Mouse (Mus musculus): ENCODE measurements around the gene Copa. TPM values are rescaled to one million over a fixed set of nuclear protein-coding genes. Genes with fewer than 3 reads are reported as not detected.

The Copa gene
- total RNA-seq (2021) = 100 to 1,000 TPM; 155 to 162 TPM
- long read RNA-seq, experiment 1, full-length matches to known transcripts = 77 of 113 reads
- long read RNA-seq, experiment 1, partial matches to known transcripts = 27 of 113 reads
- long read RNA-seq, experiment 1, other reads (novel, unspliced or antisense) = 9 of 113 reads
- long read RNA-seq, experiment 2, full-length matches to known transcripts = 86 of 131 reads
- long read RNA-seq, experiment 2, partial matches to known transcripts = 27 of 131 reads
- long read RNA-seq, experiment 2, other reads (novel, unspliced or antisense) = 18 of 131 reads

- DNase-seq (ENCODE audit: low spot score in 2 of 2) = peak; percentile 93
- intact Hi-C loops (cut with DNase I) = loop anchor here (5.0 kb wide), 1 partner anchor 35 kb away; no protein-coding TSS in a partner anchor
Observed at GRCm38 (mm10) chr1:172082101-172082898, at the start of gene Copa, which contains the start of gene Ncstn. Gene Copa (plus strand): TSS chr1:172082529. Gene Ncstn (minus strand): TSS chr1:172082795.

GRCm38 (mm10) chr1:172046410-172046809 is 35.9 kb upstream of the Copa start:
- no peak for DNase-seq (ENCODE audit: low spot score in 2 of 2)
- intact Hi-C loops (cut with DNase I) = loop anchor here (5.0 to 10.0 kb wide), 2 partner anchors 36 to 268 kb away; partner anchors contain the start of genes Copa and Ncstn

DNA sequence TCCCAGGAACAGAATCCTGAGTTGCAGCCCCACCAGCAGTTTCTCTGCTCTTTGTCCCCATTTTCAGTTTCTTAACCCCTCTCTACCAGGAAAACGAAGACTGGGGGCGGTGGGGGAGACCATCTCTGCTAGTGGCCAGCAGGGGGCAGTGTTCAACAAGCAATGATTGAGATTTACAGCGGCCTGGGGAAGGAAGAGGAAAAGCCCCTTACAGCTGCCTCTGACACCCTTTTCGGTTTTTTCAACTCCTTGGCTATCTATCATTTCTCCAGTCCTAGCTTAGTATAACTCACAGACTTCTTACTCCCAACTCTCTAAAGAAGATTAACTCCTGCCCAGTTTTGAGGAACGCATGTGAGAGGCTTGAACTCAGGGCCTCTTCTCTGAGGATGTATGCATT is 35.4 kb upstream of the Copa start:
- peak; percentile 66 to 73 for DNase-seq (ENCODE audit: low spot score in 2 of 2)
- intact Hi-C loops (cut with DNase I) = loop anchor here (5.0 to 10.0 kb wide), 2 partner anchors 35 to 268 kb away; partner anchors contain the start of genes Copa and Ncstn

DNA sequence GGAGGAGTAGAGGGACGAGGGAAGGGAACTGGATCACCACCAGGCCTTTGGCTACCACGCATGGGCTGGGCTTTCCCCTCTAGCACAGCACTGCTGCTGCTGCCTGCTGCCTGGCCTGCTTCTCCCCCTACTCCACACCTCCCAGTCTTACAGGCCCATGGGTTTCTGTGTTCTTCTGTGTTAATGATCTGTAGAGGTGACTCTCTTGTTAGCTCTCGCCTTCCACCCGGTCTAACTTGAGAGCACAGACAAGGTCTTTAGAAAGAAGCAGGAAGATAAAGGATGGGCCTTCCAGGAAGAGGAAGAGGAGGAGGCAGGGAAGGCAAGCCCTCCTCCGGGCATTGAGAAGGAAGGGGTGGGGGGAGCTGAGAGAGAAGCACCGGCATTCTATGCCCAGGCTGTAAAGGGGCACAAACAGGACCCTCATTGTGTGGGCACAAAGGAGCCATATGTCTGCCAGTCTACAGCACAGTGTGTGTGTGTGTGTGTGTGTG is 34.0 kb upstream of the Copa start:
- DNase-seq (ENCODE audit: low spot score in 2 of 2) = no peak
- intact Hi-C loops (cut with DNase I) = loop anchor here (5.0 to 10.0 kb wide), 2 partner anchors 34 to 267 kb away; partner anchors contain the start of genes Copa and Ncstn

DNA sequence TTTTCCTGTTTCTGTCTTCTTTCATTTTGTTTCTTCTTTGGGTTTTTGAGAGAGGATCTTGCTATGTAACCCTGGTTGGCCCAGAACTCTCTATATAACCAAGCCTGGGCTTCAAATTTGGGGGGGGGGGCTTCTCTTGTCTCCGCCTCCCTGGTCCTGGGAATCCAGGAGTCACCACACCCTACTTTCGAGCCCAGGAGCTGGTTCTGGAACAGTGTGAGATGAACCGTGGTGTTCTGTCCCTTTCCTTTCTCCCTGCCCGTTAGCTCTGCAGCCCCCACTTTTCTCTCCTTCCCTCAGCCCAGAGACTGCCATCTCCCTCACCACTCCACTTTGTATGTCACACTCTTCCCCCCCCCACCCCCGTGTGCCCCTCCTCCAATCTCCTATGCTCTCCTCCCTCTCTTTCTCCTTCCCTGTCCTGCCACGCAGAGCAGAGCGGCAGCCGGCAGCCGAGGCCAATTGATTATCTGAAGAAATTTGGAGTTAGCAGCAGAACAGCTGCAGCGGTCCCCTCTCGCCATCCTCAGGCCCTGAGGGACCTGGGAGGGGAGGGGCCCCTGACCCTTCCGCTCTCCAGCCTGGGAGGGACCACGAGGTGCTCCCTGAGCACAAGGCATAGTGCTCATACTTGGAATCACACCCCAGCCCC is 33.1 kb upstream of the Copa start:
- intact Hi-C loops (cut with DNase I) = loop anchor here (5.0 to 10.0 kb wide), 2 partner anchors 33 to 266 kb away; partner anchors contain the start of genes Copa and Ncstn
- DNase-seq (ENCODE audit: low spot score in 2 of 2) = no peak

GRCm38 (mm10) chr1:172052766-172053279 is 29.5 kb upstream of the Copa start:
- DNase-seq (ENCODE audit: low spot score in 2 of 2) = no peak
- intact Hi-C loops (cut with DNase I) = no loop called here

- DNase-seq (ENCODE audit: low spot score in 2 of 2) = no peak
- intact Hi-C loops (cut with DNase I) = no loop called here
Observed at GRCm38 (mm10) chr1:172053541-172054440, 28.5 kb upstream of the Copa start.

DNA sequence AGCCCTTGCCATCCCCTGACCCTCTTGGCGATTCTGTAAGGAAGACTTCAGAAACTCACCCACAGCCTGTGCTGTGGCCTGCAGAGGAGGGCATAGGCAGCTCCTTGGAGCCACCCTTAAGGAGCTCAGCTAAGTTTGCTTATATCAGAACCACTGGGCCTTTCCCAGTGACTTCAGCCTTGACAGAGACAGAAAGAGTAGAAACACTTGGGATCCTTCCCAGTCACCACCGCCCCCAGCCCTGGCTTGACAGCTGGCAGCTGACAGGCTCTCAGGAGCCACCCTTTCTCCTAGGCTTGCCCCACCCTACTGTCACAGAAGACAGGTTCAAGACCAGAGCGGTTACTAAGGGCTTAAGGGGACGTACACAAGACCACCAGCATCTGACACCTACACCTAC is 26.1 kb upstream of the Copa start:
- intact Hi-C loops (cut with DNase I) = no loop called here
- DNase-seq (ENCODE audit: low spot score in 2 of 2) = peak in 1 of 2 experiments; percentile 41

DNA sequence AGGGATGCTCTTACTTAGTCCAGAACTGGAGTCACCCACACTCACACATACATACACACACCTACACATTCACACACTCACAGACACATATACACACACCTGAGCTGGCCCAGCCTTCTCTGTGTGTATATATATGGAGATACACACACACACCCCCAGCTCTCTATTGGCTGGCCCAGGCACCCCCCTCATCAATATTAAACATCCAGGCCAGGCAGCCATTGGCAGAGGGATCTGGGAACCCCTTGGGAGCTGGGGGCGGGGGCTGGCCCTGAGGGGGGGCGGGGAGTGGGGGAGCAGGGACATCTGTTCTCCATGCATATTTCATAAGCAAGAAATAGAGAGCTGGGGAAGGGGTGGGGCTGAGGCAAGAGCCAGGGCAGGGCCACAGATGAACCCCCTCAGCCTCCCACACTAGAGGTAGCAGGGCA is 24.8 kb upstream of the Copa start, which contains the start of gene Nhlh1:
Nhlh1 (minus strand) TSS at position 83 of the 431 bp plus-strand sequence.
- DNase-seq (ENCODE audit: low spot score in 2 of 2) = peak in 1 of 2 experiments; percentile 55
- intact Hi-C loops (cut with DNase I) = no loop called here

DNA sequence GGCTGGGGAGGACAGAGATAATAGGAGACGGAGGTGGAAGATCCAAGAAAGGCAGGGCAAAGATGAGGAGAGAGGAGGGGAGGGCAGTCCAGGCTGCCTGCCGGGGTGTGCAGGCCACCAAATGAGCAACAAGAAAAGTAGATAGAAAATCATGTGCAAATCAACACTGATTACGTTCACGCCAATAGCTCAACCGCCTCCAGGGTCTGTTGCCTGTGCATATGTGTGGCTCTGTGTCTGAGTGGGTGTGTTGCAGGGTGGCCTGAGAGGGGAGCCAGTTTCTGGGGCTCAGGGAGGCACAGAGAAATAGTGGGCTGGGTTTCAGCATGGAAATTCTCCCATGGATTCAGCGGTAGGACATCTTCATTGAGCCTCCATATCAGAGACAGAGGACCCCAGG is 24.0 kb upstream of the Copa start:
- intact Hi-C loops (cut with DNase I) = no loop called here
- no peak for DNase-seq (ENCODE audit: low spot score in 2 of 2)

GRCm38 (mm10) chr1:172058874-172059273 is 23.5 kb upstream of the Copa start:
- intact Hi-C loops (cut with DNase I) = no loop called here
- no peak for DNase-seq (ENCODE audit: low spot score in 2 of 2)

DNA sequence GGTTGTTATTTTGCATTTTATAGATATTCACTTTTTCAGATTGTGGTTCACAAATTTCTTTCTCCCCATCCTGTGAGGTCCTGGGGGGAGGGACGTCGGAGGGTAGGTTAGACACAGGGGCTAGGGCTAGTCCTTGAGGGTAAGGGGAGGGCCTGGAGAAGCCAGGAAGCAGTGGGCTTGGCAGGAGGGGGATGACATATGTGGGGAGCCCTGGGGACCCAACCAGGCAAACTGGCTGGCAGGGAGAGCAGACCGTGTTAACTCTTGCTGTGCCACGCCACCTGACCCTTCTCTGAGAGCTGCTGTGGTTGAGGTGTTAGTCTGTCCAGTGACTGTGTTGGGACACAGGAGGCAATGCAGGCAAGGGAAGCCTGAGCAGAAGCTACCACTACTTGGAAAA is 21.7 kb upstream of the Copa start:
- DNase-seq (ENCODE audit: low spot score in 2 of 2) = no peak
- intact Hi-C loops (cut with DNase I) = no loop called here

- no peak for DNase-seq (ENCODE audit: low spot score in 2 of 2)
- intact Hi-C loops (cut with DNase I) = no loop called here
Observed at GRCm38 (mm10) chr1:172061217-172061616, 21.1 kb upstream of the Copa start.

DNA sequence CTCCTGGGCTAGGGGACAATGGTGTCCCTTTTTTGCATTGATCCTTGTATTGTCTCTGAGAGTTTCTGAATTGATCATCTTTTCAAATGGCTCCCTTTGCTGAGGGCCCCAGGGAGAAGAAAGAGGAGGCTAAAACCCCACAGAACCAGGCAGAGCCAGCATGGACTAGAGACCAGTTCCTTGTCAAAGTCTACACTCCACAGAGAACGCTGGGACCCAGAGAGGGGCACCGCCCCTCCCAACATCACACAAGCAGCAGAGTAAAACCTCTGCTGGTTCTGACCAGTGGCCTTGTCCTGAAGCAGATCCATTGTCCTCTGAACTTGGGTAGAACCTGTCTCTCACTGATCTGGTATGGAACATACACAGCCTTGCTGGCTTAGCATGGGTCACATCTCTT is 20.2 kb upstream of the Copa start:
- DNase-seq (ENCODE audit: low spot score in 2 of 2) = no peak
- intact Hi-C loops (cut with DNase I) = no loop called here

DNA sequence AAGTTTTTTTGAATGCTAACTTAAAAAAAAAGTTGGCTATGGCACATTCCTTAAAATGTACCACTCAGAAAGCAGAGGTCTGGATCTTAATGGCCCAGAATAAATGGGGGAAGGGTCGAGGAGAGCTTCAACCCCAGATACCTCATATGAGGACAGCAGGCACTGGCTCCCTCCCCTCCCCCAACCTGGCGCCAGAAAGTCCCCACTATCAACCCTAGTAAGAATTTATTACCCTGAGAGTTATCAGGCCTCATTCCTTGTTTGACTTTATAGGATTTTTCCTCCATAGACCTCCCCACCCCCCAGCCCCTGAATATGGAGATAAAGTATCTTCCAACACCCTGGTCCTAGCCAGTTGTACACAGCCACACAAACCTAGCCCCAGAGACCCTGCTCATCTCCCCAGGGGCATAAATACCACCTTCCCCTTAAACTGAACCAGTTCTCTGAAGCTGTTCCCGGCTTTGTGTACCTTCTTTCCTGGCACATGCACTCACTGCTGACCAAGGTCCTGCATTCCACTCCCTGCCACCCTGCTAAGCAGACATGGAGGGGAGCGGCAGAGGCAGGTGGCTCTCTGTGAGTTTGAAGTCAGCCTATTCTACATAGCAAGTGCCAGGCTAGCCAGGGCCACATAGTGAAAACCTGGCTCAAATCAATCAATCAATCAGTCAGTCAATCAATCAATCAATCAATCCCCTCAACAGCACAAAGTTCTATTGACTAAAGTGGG is 18.9 kb upstream of the Copa start:
- no peak for DNase-seq (ENCODE audit: low spot score in 2 of 2)
- intact Hi-C loops (cut with DNase I) = no loop called here

DNA sequence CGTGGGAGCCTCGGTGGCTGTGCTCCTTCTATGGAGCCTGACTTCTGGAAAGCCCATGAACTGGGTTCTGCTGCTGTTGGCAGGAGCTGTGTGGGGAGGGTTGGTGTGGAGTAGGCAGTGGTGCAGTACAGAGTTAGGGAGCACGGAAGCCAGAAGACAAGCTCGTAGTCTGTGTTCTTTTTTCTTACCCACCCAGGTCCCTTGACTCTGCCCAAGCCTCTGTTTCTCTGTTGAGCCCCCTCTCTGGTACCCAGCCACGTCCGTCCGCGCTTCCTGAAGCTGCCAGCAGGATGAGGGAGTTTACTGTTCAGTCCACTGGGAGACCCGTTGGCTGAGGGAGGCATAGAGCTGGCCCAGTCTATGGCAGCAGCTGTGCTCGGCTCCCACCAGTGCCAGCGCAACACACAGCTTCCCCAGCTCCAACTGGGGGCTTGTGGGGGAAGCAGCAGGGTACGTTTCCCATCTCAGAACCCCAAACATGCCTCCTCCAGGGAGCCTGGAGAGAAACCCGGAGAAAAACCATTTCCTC is 17.7 kb upstream of the Copa start:
- peak; percentile 27 to 34 for DNase-seq (ENCODE audit: low spot score in 2 of 2)
- intact Hi-C loops (cut with DNase I) = no loop called here

GRCm38 (mm10) chr1:172070227-172070626 is 12.1 kb upstream of the Copa start:
- intact Hi-C loops (cut with DNase I) = no loop called here
- no peak for DNase-seq (ENCODE audit: low spot score in 2 of 2)

Measured in left cerebral cortex, postnatal 14 days (tissue).